Mouse (Mus musculus): ENCODE results near the gene Brd4. TPM values are rescaled to one million over a fixed set of nuclear protein-coding genes. Genes with fewer than 3 reads are reported as not detected.
"Not testable (repeated sequence)": the region's sequence is repeated elsewhere in the genome, so short reads cannot be mapped to it uniquely, and the experiment has no call there.

Brd4 gene
- total RNA-seq, 2 experiments from 2014 or later, result 52.3 to 55.0 TPM

DNA sequence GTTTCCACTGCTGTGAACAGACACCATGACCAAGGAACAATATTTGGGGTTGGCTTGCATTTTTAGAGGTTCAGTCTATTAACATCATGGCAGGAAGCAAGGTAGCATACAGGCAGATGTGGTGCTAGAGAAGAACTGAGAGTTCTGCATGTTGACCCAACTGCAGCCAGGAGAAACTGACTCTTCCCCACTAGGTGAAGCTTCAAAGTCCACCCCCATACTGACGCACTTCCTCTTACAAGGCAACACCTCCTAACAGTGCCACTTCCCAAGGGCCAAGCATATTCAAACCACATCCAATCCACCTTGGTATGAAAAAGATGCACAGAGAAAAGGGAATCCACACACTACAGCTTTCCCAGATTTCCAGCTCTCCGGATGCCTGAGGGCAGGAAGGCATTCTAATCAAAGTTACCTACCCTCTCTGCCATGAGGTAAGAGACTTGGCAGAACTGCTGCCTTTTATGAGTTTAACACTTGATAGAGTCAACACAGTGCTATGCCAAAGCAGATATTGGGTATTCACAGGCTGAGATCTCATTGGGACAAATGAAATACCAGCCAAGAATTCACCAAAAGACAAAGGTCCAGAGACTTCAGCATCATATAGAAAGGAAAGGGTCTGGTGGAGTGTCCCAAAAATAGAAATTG lies 43.5 kb downstream of the Brd4 start:
- DNase-seq, result no peak
- intact Hi-C loops (cut with DNase I), result no loop called here

DNA sequence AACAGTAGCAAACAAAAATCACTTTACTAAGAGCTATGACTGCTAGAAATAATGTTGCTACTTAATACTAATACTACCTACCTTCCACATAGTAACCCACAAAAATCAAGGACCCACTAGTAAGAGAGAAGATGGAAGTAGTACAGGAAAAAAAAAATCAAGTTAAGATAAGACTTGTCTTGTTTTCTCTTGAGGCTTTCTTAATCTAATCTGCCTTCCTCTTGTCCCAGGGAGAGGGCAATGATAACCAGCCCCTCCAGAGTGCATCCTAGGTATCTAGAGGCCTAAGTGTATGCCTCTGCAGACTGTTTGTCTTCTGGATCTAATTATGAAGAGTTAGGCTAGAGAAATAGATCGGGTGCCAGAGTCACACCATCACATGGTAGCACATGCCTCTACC lies 45.9 kb downstream of the Brd4 start:
- intact Hi-C loops (cut with DNase I), result loop anchor here (5.0 kb wide), 1 partner anchor 34 kb away; no protein-coding TSS in a partner anchor

DNA sequence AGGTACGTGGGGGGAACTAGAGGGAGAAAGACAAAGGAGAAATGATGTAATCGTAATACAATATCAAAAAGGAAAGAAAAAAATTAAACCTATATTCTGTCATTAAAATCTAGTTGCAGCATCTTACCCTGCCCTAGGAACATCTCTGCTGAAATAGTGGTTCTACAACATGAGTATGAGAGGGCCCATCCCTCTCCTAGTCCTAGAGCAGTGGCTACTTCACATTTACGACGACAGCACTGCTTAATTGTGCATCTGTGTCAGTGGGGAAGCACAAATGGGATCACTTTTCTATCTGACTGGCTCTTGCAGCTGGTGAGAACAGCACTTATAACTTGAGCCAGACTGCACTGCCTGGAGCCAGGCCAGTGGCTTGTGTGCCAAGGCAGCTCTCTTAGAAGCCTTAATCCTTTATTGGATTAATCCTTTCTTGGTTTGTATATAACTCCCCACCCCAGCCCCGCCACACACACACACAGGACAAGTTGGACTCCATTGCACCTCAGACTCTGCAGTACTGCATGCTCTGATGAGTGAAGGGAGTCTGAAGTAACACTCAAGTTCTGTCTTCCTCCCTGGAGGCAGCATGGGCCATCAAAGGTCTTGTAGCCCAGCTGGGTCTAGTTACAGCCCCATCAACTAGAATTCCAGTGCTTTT lies 48.9 kb downstream of the Brd4 start:
- intact Hi-C loops (cut with DNase I), result loop anchor here (5.0 kb wide), 1 partner anchor 37 kb away; no protein-coding TSS in a partner anchor
- peak; percentile 71 to 72 for DNase-seq

More for the DNA sequence above, 45.9 kb downstream of the Brd4 start:
- DNase-seq, result no peak

DNA sequence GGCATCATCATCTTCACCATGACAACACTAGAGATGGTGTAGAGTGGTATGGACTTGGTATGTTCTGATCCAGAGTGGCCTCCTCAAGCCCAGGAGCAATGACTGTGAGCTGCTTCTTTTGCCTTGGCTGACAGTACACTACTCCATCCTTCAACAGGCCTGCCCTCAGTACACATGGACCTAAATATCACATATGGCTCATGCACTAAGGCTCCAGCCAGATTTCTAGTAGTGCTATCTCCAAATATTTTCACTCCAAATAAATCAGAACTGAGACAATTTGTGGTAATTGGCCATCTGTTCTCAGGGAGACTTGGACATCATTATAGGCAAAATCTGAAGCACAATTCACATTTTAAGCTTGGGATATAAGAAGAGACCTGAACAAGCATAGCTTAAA lies 51.3 kb downstream of the Brd4 start:
- DNase-seq, result no peak
- intact Hi-C loops (cut with DNase I), result no loop called here

DNA sequence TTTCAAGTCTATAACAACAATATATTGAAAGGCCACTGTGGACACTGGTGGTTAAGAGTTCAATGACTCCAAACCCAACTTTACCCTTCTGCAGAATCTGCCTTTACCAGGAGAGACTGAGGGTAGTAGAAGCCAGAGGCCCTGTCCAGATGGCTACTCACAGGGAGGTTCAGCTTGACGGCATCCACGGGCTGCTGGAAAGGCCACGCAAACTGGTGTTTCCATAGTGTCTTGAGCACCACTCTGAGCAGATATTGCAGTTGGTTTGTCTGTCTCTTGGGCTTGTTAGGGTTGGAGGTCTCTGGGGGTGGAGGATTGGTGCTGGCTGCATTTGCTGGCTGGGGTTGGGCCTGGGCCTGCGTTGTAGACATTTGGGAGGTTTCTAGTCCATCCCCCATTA lies 55.3 kb downstream of the Brd4 start:
- intact Hi-C loops (cut with DNase I), result no loop called here
- no peak for DNase-seq

DNA sequence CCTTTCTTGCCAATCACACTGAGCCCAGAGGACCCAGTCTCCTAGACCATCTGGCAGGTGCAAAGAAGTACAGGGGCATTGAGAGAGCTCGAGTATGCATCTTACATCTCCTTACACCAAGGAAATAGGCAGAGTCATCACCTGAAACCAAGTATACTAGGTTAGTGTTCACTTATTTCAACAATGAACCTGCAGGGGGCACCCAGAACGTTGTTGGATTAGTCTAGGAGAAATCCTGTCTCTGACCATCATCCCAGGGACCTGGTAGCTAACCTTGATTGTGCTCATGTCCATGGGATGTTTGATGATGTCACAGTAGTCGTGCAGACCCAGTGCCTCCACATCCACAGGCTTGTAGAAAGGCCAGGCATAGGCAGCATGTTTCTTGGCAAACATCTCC lies 63.6 kb downstream of the Brd4 start:
- intact Hi-C loops (cut with DNase I), result loop anchor here (5.0 kb wide), 1 partner anchor 96 kb away; no protein-coding TSS in a partner anchor
- no peak for DNase-seq

DNA sequence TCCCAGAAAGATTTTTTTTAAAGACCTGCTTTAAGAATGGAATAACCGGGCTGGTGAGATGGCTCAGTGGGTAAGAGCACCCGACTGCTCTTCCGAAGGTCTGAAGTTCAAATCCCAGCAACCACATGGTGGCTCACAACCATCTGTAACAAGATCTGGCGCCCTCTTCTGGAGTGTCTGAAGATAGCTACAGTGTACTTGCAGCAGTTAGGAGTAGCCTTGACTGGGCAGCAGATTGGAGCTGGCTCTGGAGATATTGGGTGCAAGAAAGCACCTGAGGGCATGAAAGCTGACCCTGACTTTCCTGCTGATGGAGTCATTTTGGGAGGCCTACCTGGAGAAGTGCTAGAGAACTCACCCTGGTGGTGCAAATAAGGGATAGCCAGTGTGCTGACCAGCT lies 68.9 kb downstream of the Brd4 start:
- intact Hi-C loops (cut with DNase I), result loop anchor here (5.0 to 10.0 kb wide), 2 partner anchors 277 to 531 kb away; no protein-coding TSS in a partner anchor
- DNase-seq, result not testable (repeated sequence)

DNA sequence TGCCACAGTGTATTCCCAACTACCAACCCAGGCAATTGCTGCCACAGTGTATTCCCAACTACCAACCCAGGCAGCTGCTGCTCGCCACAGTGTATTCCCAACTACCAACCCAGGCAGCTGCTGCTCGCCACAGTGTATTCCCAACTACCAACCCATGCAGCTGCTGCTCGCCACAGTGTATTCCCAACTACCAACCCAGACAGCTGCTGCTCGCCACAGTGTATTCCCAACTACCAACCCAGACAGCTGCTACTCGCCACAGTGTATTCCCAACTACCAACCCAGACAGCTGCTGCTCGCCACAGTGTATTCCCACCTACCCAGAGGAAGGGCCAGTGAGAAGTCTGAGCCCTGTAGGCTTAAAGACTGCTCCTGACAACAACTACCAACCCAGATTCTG lies 73.0 kb downstream of the Brd4 start:
- not testable (repeated sequence) for DNase-seq
- intact Hi-C loops (cut with DNase I), result loop anchor here (2.0 to 10.0 kb wide), 3 partner anchors 137 to 527 kb away; no protein-coding TSS in a partner anchor

DNA sequence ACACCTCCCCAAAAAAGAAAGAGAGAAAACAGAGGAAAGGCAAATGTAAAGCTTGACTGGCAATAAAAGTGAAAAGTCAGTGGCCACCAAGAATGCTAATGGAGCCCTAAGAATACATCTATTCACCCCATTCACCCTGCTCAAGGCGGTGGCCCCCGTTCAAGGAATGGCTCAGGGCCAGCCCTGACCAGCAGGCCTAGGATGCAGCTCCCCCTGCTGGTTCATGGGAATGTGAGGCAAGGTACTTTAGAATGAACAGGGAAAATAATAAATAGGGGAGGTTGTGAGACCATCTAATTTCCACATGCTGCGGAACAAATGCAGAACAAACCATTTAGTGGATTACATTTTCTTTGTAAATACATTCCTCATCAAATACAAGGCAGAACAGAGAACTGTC lies 74.8 kb downstream of the Brd4 start:
- DNase-seq, result peak; percentile 76 to 78

DNA sequence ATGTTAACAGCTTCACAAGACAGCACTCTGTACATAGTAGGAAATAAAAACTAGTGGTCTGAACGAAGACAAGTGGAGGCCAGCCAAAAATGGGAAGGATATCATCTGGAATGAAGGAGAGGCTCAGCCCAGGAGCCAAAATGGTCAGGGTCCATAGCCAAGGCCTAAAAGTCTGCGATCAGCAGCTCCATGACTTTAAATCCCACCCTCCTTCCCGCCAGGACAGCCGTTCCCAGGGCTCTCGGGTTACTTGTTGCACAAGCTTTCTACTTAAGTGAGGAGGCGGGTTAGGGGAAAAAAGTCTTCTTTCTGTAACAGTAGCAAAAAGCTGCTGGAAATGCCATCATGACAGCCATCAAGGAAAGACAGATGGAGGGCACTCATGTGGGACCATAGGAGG lies 75.4 kb downstream of the Brd4 start:
- intact Hi-C loops (cut with DNase I), result loop anchor here (2.0 kb wide), 2 partner anchors 42 to 66 kb away; partner anchors contain the start of gene Notch3
- peak; percentile 29 to 48 for DNase-seq

More for the DNA sequence above, 74.8 kb downstream of the Brd4 start:
- intact Hi-C loops (cut with DNase I), result loop anchor here (2.0 to 10.0 kb wide), 5 partner anchors 43 to 525 kb away; partner anchors contain the start of gene Notch3

DNA sequence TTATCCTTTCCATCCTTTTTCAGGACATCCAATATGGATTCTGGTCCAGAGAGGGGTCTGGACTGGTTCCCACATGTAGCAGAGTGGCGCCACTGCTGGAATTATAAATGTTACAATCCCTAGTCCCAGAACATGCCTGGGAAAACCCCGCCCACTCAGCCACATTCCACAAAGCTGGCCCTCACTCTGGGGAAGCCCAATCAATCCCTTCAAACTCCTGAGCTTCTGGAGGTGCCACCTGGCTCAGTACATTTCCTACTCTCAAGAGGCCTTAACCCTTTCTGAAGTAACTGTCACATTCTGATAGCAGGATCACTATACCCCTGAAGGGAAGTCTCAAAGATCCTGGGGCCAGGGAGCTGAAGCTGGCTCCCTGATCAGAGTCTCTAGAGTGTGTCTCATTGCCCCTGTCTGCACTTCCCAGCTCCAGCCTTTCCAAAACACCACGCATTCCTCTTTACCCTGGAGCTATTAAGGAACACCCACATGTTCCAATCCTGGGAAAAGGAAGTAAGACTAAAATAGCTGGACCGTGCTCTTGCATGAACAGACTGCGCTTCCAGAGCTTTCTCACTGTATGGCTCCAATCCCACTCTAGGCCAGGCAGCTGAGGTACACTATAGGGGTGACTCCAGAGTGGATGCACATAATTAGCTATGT lies 76.8 kb downstream of the Brd4 start:
- DNase-seq, result peak; percentile 50 to 61
- intact Hi-C loops (cut with DNase I), result loop anchor here (2.0 kb wide), 2 partner anchors 41 to 65 kb away; partner anchors contain the start of gene Notch3

DNA sequence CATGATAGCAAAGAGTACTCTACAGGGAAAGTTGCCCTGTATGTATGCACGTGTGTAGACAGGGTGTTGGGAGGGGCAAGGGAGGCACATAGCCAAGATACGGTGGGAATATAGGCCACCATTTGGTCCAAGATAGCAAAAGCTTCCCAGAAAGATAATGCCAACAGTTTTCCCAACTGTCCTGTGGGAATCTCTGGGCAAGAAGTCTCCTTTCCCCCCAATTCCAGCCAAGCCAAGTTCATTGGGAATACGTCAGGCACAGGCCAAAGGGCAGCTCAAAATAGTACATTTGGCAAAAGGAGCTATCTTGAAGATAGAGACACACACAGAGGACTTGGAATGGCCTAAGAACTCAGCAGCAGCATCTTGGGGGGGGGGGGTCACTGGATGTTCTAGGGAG lies 79.2 kb downstream of the Brd4 start:
- DNase-seq, result peak in 1 of 2 experiments; percentile 14

DNA sequence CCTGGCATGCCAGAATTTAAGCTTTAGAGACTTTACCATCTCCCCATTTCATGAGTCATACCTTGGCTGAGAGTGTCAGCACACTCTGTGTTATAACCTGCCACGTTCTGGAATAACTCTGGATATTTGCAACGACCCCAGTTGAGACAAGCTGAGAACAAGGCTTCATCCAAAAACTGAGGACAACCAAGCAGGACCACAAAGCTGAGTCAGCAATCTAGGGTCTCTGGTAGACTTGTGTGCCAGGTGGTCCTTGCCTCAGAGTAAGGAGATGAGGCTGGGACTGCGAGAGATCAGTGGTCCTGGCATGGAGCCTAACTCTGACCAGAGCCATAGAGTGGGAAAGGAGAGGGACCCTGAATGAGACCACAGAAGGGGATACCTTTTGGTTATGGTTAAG lies 81.5 kb downstream of the Brd4 start:
- intact Hi-C loops (cut with DNase I), result no loop called here

More for the DNA sequence above, 79.2 kb downstream of the Brd4 start:
- intact Hi-C loops (cut with DNase I), result no loop called here

DNA sequence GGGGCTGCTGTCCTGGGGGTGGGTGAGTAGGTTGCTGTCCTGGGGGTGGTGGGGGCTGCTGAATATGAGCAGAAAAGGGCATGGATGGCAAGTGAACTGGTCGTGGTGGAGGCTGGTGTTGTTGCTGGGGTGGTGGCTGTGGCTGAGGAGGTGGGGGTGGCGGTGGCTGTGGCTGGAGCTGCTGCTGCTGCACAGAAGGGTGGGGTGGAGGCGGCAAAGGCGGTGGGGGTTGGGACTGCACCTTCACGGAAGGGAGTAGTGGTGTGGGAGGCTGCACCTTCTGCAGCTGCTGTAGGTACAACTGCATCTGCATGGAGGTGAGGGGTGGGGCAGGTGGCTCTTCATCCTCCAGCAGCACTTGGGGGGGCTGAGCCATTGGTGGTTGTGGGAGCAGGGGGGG lies 83.4 kb downstream of the Brd4 start:
- no peak for DNase-seq
- intact Hi-C loops (cut with DNase I), result no loop called here

More for the DNA sequence above, 81.5 kb downstream of the Brd4 start:
- DNase-seq, result no peak

DNA sequence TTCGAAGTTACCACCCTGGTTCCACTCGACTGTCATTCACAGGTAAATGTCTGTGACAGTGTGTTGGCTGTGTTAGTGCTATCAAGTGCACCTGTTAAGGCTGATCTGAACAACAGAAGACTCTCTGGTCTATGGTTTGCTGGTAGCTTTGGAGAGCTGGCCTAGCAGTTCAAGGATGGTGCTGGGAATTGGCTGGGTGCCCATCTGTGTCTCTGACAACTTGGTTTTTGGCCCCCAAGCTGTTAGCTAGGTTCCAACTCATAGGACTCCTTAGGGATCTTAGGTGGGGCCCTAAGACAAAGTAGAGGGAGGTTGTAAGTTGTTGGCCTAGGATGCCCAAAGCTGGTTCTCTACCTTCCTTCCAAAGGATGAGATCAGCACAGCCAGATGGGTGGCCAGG lies 84.7 kb downstream of the Brd4 start:
- intact Hi-C loops (cut with DNase I), result no loop called here
- DNase-seq, result no peak

DNA sequence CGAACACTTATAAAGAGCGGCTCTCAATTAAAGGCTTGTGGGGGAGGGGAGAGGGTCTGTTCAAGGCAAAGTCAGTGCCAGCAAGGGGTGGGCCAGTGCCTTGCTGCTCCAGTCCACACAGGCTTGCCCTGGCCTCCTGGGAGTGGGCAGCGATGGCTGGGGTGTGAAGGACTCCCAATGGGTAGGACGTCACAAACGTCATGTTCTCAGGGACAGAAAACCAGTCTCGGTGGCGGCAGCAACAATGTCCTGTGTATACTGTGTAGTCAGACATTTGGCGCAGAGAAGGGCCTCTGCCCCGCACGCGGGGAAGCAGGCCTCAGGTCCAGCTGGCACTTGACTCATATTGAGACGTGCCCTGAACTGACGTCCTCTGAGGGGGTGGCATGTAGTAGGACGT lies 87.4 kb downstream of the Brd4 start:
- intact Hi-C loops (cut with DNase I), result no loop called here

DNA sequence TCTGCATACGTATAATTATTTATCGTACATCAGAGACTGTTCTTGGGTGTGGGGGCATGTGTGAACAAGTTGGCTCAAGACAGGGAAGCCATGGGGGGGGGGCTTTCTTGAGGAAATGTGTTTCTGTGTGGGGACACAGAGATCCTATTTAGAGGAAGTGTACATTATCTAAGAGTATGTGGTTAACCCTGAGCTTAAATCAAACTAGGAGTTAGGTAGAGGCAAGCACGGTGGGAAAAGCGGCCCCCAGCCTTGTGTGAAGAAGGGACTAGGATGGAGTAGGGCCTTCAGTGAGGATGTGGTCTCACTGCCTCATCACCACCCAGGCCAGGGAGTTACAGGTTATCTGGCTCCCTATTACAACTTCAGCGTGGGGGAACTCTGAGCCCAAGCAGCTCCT lies 88.8 kb downstream of the Brd4 start:
- intact Hi-C loops (cut with DNase I), result no loop called here
- DNase-seq, result no peak

More for the DNA sequence above, 87.4 kb downstream of the Brd4 start:
- no peak for DNase-seq

DNA sequence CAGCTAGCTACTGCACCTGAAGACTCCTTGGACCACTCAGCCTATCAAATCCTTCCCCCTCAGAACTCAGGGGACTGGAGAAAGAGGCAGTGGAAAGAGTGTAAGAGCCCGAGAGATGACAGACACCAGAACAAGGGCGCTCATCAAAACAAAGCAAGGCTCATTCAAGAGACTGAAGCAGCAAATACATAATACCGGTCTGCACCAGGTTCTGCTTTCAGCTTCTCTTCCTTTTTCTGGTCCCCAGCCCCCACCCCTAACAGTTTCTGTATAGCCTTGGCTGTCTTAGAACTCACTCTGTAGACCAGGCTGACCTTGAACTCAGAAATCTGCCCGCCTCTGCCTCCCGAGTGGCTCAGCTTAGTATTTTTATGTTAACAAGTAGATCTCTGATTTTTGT lies 91.5 kb downstream of the Brd4 start:
- intact Hi-C loops (cut with DNase I), result no loop called here
- no peak for DNase-seq

DNA sequence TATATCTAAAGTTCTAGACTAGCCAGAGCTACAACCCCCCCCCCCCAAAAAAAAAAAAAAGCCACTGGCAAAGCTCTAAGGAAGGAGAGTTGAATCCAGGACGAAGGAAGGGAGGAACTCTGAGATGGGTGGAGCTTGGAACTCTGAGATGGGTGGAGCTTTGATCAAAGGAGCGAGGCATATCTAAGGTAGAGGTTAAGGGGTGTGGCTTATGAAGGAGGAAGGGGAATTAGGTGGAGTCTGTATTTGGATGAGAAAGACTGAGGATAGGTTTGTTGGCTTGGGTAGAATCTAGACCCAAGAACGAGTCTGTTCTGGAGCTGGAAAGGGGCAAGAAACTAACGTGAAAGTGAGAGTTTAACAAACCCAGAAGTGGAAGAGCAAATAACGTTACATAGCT lies 94.7 kb downstream of the Brd4 start:
- intact Hi-C loops (cut with DNase I), result no loop called here
- no peak for DNase-seq

DNA sequence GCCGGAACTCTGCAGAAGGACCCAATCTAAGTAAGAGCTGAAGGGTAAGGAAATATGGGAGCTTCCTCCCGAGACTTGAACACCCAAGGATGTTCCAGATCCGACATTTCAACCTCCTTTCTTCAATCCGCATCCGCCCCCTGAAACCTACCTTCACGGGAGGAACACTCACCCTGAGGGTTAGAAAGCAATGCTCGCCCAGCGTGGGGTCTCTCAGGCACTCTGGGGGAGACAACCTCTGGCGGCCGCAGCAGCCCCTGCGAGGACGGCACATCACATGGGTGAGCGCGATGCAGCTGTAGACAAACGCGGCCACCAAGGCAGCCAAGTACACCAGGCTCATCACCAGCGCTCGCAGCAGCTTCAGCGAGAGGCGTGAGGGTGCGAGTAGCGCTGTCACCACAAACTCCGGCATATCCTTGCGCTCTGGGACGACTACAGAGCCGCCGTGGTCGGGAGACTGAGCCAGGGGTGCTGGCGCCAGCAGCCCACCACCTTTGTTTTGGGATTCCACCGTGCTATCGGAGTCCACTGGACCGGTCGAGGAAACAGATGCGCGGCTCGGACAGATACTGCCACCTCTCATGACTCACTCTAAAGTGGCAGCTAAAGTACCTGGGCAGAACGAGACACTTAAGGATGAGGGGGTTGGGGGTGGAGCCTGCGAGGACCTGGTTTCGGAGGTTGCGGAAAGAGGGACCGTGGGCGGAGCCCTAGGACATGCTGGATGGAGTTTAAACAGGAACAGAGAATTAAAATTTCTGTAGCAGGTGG lies 95.5 kb downstream of the Brd4 start, which contains the start of gene Ephx3:
Ephx3 (minus strand) TSS at position 687 of the 774 bp plus-strand sequence.
- DNase-seq, result no peak
- intact Hi-C loops (cut with DNase I), result no loop called here
